Mouse (Mus musculus): Measurements from ENCODE around the gene Ankrd39. TPM values are rescaled to one million over a fixed set of nuclear protein-coding genes. Genes with fewer than 3 reads are reported as not detected.

Ankrd39 gene
- polyA plus RNA-seq, 1 experiment: 13.5 TPM

DNA sequence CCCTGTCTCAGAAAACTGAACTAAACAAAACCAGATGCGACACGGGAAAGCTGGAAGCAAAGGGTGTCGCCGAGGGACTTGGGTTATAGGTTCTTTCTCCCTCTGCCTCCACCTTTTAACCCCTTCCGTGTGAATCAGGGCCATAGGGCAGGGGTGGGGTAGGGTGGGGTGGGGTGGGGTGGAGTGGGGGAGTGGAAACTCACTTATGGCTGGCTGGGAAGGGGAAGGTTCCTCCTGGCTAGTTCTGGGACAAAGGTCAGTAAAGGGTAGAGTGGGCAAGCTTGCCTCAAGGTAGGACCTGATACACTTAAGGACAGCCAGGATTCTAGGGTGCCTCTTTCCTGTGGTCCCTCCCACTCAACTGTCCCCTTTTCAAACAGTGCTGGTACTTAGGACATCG is 53.9 kb downstream of the Ankrd39 start:
- peaks cover 11% of the 10 kb centered on the region for H3K36me3 ChIP-seq (ENCODE audit: control insufficient read depth, insufficient read depth, low read length)
- H3K4me1 ChIP-seq (ENCODE audit: control insufficient read depth, insufficient read depth, insufficient read length, low read length): peaks cover 31% of the 10 kb centered on the region
- H3K27me3 ChIP-seq (ENCODE audit: control insufficient read depth, insufficient read depth, low read length): no peaks in the 10 kb centered on the region
- WGBS: 34% methylated on average over 6 of the region's 6 CpGs
- TF ChIP-seq CTCF (IDR thresholded peaks at IDR 0.05; ENCODE audit: extremely low read depth, insufficient read length, insufficient replicate concordance, low read depth, low read length) (no peak), POLR2A (IDR thresholded peaks at IDR 0.05; ENCODE audit: low read depth, low read length) (no peak)
- H3K4me3 ChIP-seq (ENCODE audit: low read depth, low read length): peak overlapping the region; percentile 28; the same call in 1 of the 2 replicates
- peak overlapping the region; percentile 71 for H3K27ac ChIP-seq (ENCODE audit: insufficient read depth, low read depth, low read length)

DNA sequence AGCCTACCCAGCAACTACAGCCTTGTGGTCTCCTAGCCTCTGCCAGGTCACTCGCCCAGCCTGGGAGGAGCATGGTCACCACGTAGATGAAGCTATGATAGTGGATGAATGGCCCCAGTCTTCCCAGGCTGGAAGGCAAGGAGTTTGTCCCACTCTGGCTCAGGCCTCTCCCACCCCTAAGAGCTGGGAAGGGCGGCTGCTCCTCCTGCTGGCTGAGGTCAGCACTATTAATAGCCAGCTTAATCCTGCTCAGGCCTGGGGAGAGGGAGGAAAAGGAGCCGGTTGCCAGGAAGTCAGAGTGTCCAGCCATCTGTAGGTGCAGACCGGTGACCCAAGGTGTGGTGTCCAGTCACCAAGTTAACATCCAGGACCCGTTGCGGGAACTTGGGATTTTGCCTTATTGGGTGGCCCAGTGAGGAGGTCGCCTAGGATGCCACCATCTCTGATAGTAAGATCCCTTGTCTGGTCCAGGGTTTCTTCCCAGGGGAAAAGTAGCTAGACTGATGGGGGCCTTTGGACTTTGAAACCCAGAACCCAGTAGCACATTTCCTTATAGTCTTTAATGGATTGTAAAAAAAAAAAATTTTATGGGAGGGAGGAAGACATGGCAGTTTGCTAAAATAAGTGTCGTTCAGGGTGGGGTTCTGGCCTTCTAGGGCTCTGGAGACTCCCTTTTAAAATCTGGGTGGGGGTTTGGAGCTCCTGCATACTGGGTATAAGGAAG is 54.7 kb downstream of the Ankrd39 start:
- H3K4me1 ChIP-seq (ENCODE audit: control insufficient read depth, insufficient read depth, insufficient read length, low read length): peaks cover 31% of the 10 kb centered on the region
- H3K4me3 ChIP-seq (ENCODE audit: low read depth, low read length): peak overlapping the region; percentile 44
- WGBS: 17% methylated on average over 9 of the region's 9 CpGs
- no peaks in the 10 kb centered on the region for H3K27me3 ChIP-seq (ENCODE audit: control insufficient read depth, insufficient read depth, low read length)
- TF ChIP-seq CTCF (IDR thresholded peaks at IDR 0.05; ENCODE audit: extremely low read depth, insufficient read length, insufficient replicate concordance, low read depth, low read length) (peak; percentile 57; the same call in 1 of the 2 replicates), POLR2A (IDR thresholded peaks at IDR 0.05; ENCODE audit: low read depth, low read length) (no peak)
- peak overlapping the region; percentile 71 for H3K27ac ChIP-seq (ENCODE audit: insufficient read depth, low read depth, low read length)
- H3K36me3 ChIP-seq (ENCODE audit: control insufficient read depth, insufficient read depth, low read length): peaks cover 7% of the 10 kb centered on the region

DNA sequence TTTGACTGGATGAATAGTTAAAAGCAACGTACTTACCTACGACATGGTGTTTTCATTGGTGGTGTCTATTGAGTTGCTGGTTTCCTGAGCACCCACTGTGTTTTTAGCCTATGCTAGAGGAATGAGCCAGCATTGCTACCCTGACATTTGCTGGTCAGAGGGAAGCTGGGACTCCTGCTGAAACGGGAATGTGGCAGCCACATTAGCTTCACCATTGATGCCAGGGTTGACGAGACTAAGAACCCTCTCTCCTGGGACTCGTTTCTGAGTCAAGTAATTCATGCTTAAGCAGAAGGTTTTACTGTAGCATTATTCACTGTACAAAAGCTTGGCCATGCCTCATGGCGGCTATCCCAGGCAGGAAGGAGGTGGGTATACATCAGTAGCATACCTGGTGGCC is 57.6 kb downstream of the Ankrd39 start:
- TF ChIP-seq POLR2A (IDR thresholded peaks at IDR 0.05; ENCODE audit: low read depth, low read length) (no peak), CTCF (IDR thresholded peaks at IDR 0.05; ENCODE audit: extremely low read depth, insufficient read length, insufficient replicate concordance, low read depth, low read length) (no peak)

More for the DNA sequence above, 57.6 kb downstream of the Ankrd39 start:
- no peak overlapping the region for H3K4me3 ChIP-seq (ENCODE audit: low read depth, low read length)
- 84% methylated on average over 6 of the region's 6 CpGs for WGBS
- H3K27ac ChIP-seq (ENCODE audit: insufficient read depth, low read depth, low read length): no peak overlapping the region
- peaks cover 32% of the 10 kb centered on the region for H3K4me1 ChIP-seq (ENCODE audit: control insufficient read depth, insufficient read depth, insufficient read length, low read length)
- H3K27me3 ChIP-seq (ENCODE audit: control insufficient read depth, insufficient read depth, low read length): no peaks in the 10 kb centered on the region
- H3K36me3 ChIP-seq (ENCODE audit: control insufficient read depth, insufficient read depth, low read length): peaks cover 10% of the 10 kb centered on the region

Other genes starting within 250 kb of the Ankrd39 start
- gene Arid5a, start 239.7 kb downstream of the Ankrd39 start, polyA plus RNA-seq (2012; rRNA removed): 4.0 and 11.1 TPM in 2 replicates
- 18.5 and 40.8 TPM in 2 replicates for gene Kansl3, start 178.3 kb downstream of the Ankrd39 start, polyA plus RNA-seq (2012; rRNA removed)
- not detected in 2 replicates for gene Fer1l5, start 175.2 kb downstream of the Ankrd39 start, polyA plus RNA-seq (2012; rRNA removed)
- gene Lman2l, start 102.2 kb downstream of the Ankrd39 start, polyA plus RNA-seq (2012; rRNA removed): 3.9 and 5.5 TPM in 2 replicates
- 29.1 and 107 TPM in 2 replicates for gene Cnnm4, start 75.8 kb downstream of the Ankrd39 start, polyA plus RNA-seq (2012; rRNA removed)
- 7.1 and 13.0 TPM in 2 replicates for gene Cnnm3, start 35.6 kb downstream of the Ankrd39 start, polyA plus RNA-seq (2012; rRNA removed)
- gene Ankrd23, start 10.6 kb downstream of the Ankrd39 start, polyA plus RNA-seq (2012; rRNA removed): 5.2 and 5.8 TPM in 2 replicates
- not detected in 2 replicates for gene Gm42417, start 8.0 kb downstream of the Ankrd39 start, polyA plus RNA-seq (2012; rRNA removed)
- 3.4 and 6.0 TPM in 2 replicates for gene Sema4c, start 10.9 kb upstream of the Ankrd39 start, polyA plus RNA-seq (2012; rRNA removed)
- 0.29 TPM in 1 of 2 replicates, not detected in the other for gene Fam178b, start 135.7 kb upstream of the Ankrd39 start, polyA plus RNA-seq (2012; rRNA removed)
- gene Cox5b, start 144.0 kb upstream of the Ankrd39 start, polyA plus RNA-seq (2012; rRNA removed): 1,137 and 1,468 TPM in 2 replicates
- not detected in 2 replicates for gene 4933424G06Rik, start 162.7 kb upstream of the Ankrd39 start, polyA plus RNA-seq (2012; rRNA removed)
- 61.6 and 81.6 TPM in 2 replicates for gene Actr1b, start 167.0 kb upstream of the Ankrd39 start, polyA plus RNA-seq (2012; rRNA removed)
- 7.1 and 13.1 TPM in 2 replicates for gene Zap70, start 214.4 kb upstream of the Ankrd39 start, polyA plus RNA-seq (2012; rRNA removed)

All from small intestine, adult 2 months (tissue).